Mouse (Mus musculus): Measurements from ENCODE around the gene Otulin. TPM values are rescaled to one million over a fixed set of nuclear protein-coding genes. Genes with fewer than 3 reads are reported as not detected.

Gene Otulin
- polyA plus RNA-seq, 1 experiment from 2014 or later = 30.1 TPM

DNA sequence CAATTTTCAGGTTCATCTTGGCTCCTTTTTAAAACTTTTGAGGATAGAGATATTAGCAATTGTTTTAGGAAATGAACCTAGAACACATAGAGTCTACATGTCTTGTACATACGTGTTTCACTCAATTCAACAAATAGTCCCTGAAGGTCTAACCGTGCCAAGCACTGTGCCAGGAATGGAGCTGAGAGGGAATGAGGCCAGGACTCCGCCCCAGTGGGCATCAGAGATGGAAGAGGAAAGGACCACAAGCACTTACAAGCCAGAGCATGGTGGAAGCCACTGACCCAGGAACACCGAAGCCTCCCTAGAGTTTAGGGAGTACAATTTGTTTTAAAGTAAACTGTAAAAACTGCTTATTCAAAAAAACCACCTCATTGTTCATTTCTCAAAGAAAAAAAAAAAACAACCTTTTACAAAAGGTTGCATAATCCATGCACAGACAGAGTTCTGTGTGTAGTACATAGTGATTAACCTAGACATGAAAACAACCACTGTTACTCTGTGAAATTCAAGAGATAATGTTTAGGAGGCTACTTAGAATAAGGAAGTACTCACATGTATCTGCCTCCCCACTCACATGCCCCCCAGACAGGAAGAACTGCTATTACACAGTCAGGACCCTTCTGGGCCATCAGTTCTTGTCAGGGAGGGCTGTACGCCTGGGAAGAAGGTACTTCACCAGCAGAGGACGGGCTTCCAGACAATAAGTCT, 9.9 kb downstream of the Otulin start:
- Histone ChIP-seq H3K4me2 (replicated peaks; ENCODE audit: low read depth, low read length) (no peak overlapping the region), H3K9me3 (ENCODE audit: low read length) (no peaks in the 10 kb centered on the region), H3K4me1 (ENCODE audit: insufficient read depth, low read length) (peaks cover 5% of the 10 kb centered on the region; the same call in 1 of the 2 replicates), H3K27ac (ENCODE audit: low read length) (no peak overlapping the region), H3K9ac (replicated peaks; ENCODE audit: low read length) (no peak overlapping the region), H3K36me3 (ENCODE audit: insufficient read depth, low read length) (peaks cover 23% of the 10 kb centered on the region), H3K4me3 (ENCODE audit: low read length) (no peak overlapping the region), H3K27me3 (ENCODE audit: insufficient read depth, low read length) (no peaks in the 10 kb centered on the region)
- no peak for ATAC-seq (ENCODE audit: low FRiP score, low TSS enrichment)
- WGBS = 87% methylated on average over 6 of the region's 6 CpGs

DNA sequence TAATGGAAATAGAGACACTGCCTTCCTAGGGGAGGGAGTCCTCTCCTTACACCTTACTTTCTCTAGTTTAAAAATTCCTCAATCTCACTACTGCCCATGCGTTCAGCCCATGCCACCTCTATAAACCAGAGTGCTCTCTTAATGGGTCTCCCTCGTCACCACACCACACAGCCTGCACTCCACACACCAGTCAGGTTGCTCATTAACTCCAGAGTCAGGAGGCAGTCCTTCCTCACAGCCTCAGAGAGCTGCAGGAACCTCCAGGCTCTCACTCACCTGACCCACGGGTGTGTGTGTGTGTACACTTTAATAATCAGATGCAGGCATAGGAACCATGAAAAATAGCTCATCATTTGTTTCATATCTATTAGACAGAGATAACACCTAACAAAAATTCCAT, 10.8 kb downstream of the Otulin start:
- no peak overlapping the region for H3K27ac ChIP-seq (ENCODE audit: low read length)
- peaks cover 26% of the 10 kb centered on the region for H3K36me3 ChIP-seq (ENCODE audit: insufficient read depth, low read length)
- no peaks in the 10 kb centered on the region for H3K9me3 ChIP-seq (ENCODE audit: low read length)
- H3K9ac ChIP-seq (replicated peaks; ENCODE audit: low read length) = no peak overlapping the region
- peaks cover 5% of the 10 kb centered on the region; the same call in 1 of the 2 replicates for H3K4me1 ChIP-seq (ENCODE audit: insufficient read depth, low read length)
- peak; percentile 94 for ATAC-seq (ENCODE audit: low FRiP score, low TSS enrichment)
- no peak overlapping the region for H3K4me3 ChIP-seq (ENCODE audit: low read length)
- 53% methylated on average over 3 of the region's 3 CpGs for WGBS
- no peaks in the 10 kb centered on the region for H3K27me3 ChIP-seq (ENCODE audit: insufficient read depth, low read length)
- H3K4me2 ChIP-seq (replicated peaks; ENCODE audit: low read depth, low read length) = no peak overlapping the region

DNA sequence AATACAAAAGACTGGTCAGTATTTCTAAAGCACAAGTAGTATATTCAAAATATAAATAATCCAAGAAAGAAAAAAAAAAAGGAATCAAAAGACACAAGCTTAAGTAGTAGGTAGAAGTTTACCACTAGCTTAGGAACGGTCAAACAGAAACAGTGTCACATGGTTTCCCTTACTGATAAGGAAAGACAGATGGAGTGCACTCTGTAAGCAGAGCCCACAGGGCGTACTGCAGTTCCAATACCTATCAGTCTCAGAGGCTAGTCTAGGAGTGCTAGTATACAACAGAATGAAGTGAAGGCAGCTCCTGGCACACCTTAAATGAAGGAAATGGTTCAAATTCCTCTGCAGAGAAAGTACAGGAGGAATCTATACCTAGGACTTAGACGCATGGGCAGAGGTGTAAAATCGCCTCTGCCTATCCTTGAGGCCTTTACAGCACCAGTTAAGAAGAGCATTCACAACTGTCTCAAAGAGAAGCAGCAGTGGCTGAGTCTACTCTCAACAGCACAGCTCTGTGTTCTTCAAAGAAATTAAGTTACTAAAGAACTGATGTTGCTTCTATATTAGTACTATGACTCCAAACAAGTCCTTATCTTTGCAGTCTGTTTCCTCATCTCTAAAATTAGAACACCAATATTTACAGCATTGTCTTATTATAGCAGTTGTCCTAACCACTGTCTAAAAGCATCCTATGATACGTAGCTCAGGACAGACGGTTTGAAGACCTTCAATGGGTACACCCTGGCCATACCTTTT, 11.5 kb downstream of the Otulin start:
- no peak overlapping the region for H3K4me2 ChIP-seq (replicated peaks; ENCODE audit: low read depth, low read length)
- 80% methylated on average over 6 of the region's 6 CpGs for WGBS
- no peak overlapping the region for H3K27ac ChIP-seq (ENCODE audit: low read length)
- peaks cover 5% of the 10 kb centered on the region; the same call in 1 of the 2 replicates for H3K4me1 ChIP-seq (ENCODE audit: insufficient read depth, low read length)
- H3K27me3 ChIP-seq (ENCODE audit: insufficient read depth, low read length) = no peaks in the 10 kb centered on the region
- no peaks in the 10 kb centered on the region for H3K9me3 ChIP-seq (ENCODE audit: low read length)
- H3K36me3 ChIP-seq (ENCODE audit: insufficient read depth, low read length) = peaks cover 26% of the 10 kb centered on the region
- no peak overlapping the region for H3K9ac ChIP-seq (replicated peaks; ENCODE audit: low read length)
- ATAC-seq (ENCODE audit: low FRiP score, low TSS enrichment) = no peak
- H3K4me3 ChIP-seq (ENCODE audit: low read length) = no peak overlapping the region

DNA sequence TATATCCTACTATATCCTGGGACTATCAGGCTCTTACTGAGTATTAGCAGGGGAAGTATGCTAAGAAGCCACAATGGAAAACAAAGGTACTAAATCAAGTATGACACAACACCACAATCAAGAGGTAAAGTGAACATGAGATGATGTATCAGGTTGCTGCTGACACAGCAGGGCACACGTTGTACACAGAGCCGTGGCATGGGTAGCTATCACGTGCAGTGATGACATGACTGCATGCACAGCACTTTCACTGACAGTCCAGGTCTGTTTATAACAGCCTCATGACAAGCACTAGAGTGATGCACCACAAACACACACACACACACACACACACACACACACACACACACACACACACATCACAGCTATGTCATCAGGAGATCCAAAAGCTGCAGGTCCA, 13.3 kb downstream of the Otulin start:
- Histone ChIP-seq H3K36me3 (ENCODE audit: insufficient read depth, low read length) (peaks cover 16% of the 10 kb centered on the region), H3K27me3 (ENCODE audit: insufficient read depth, low read length) (no peaks in the 10 kb centered on the region), H3K9ac (replicated peaks; ENCODE audit: low read length) (no peak overlapping the region), H3K27ac (ENCODE audit: low read length) (no peak overlapping the region), H3K4me1 (ENCODE audit: insufficient read depth, low read length) (peaks cover 5% of the 10 kb centered on the region; the same call in 1 of the 2 replicates), H3K4me2 (replicated peaks; ENCODE audit: low read depth, low read length) (no peak overlapping the region), H3K9me3 (ENCODE audit: low read length) (no peaks in the 10 kb centered on the region), H3K4me3 (ENCODE audit: low read length) (no peak overlapping the region)
- 46% methylated on average over 3 of the region's 3 CpGs for WGBS
- no peak for ATAC-seq (ENCODE audit: low FRiP score, low TSS enrichment)

DNA sequence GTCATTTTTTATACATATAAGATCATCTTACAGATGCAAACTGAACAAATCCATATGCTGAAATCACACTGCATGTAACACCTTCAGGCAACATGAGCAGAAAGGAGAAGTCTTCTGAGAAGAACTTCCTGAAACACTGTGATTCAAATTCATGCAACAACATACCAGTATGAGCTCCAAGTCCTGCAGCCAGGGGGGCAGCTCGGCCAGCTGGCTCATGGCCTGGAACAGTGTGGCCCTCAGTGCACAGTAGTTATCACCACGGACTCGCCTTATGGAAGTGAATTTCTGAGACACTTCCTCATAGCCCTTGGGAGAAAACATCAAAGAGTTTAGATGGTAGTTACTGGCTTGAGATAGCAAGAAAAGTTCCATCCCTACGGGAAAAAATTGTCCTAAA, 14.3 kb downstream of the Otulin start:
- peaks cover 21% of the 10 kb centered on the region for H3K36me3 ChIP-seq (ENCODE audit: insufficient read depth, low read length)
- no peak overlapping the region for H3K9ac ChIP-seq (replicated peaks; ENCODE audit: low read length)
- no peaks in the 10 kb centered on the region for H3K9me3 ChIP-seq (ENCODE audit: low read length)
- no peak for ATAC-seq (ENCODE audit: low FRiP score, low TSS enrichment)
- H3K27me3 ChIP-seq (ENCODE audit: insufficient read depth, low read length) = no peaks in the 10 kb centered on the region
- H3K27ac ChIP-seq (ENCODE audit: low read length) = no peak overlapping the region
- no peak overlapping the region for H3K4me2 ChIP-seq (replicated peaks; ENCODE audit: low read depth, low read length)
- H3K4me1 ChIP-seq (ENCODE audit: insufficient read depth, low read length) = peaks cover 5% of the 10 kb centered on the region; the same call in 1 of the 2 replicates
- whole genome bisulfite sequencing = 76% methylated on average over 4 of the region's 4 CpGs
- no peak overlapping the region for H3K4me3 ChIP-seq (ENCODE audit: low read length)

DNA sequence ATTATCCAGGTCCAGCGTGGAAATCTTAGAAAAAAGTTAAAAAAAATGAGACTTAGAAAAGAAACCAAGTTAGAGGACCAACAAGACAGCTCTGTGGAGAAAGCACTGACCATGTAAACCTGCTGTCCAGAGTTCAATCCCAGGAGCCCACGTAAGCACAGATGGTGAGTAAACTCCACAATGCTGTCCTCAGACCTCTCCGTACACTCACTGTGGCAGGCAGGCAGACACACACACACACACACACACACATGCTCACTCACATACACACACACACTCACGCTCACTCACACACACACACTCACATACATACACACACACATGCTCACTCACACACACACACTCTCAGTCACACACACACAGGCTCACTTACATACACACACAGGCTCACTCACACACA, 17.2 kb downstream of the Otulin start:
- Histone ChIP-seq H3K4me1 (ENCODE audit: insufficient read depth, low read length) (0 out of 2 replicates have a peak, but pooled peaks cover 4% of the 10 kb centered on the region), H3K4me3 (ENCODE audit: low read length) (no peak overlapping the region), H3K4me2 (replicated peaks; ENCODE audit: low read depth, low read length) (no peak overlapping the region), H3K27ac (ENCODE audit: low read length) (no peak overlapping the region), H3K27me3 (ENCODE audit: insufficient read depth, low read length) (no peaks in the 10 kb centered on the region), H3K9me3 (ENCODE audit: low read length) (no peaks in the 10 kb centered on the region), H3K9ac (replicated peaks; ENCODE audit: low read length) (no peak overlapping the region), H3K36me3 (ENCODE audit: insufficient read depth, low read length) (peaks cover 18% of the 10 kb centered on the region; the same call in 1 of the 2 replicates)
- ATAC-seq (ENCODE audit: low FRiP score, low TSS enrichment) = no peak
- WGBS = 97% methylated on average over 4 of the region's 4 CpGs

DNA sequence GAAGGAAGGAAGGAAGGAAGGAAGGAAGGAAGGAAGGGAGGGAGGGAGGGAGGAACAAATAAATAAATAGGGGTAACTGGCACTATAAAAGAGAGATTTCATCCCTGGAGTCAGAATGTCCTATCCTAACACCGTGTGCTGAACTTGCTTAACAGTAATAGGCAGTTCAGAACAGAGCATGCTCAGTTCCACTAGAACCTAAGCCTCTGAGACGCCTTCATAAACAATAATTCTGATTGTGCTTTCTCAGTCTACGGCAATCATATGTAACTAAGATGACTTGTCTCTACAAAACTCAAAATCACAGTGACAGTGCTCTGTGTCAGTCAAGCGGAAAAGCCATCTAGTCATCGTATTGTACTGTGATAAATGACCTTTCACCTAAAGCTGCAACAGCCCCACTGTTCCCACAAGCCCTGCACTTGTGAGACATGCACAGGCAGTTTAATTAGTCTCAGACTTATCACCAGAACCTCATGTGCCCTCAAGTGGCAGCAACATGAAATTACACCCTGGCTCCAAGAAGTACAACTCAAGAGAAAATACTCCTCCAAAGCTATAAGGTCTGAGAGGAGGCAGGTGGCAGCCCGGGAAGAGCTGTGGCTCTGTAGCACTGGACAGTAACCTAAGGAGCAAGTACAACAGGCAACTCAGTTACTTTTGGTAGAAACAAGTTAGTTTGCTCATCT, 17.8 kb downstream of the Otulin start:
- Histone ChIP-seq H3K4me3 (ENCODE audit: low read length) (no peak overlapping the region), H3K36me3 (ENCODE audit: insufficient read depth, low read length) (peaks cover 22% of the 10 kb centered on the region; the same call in 1 of the 2 replicates), H3K27ac (ENCODE audit: low read length) (no peak overlapping the region), H3K9ac (replicated peaks; ENCODE audit: low read length) (no peak overlapping the region), H3K27me3 (ENCODE audit: insufficient read depth, low read length) (no peaks in the 10 kb centered on the region), H3K4me1 (ENCODE audit: insufficient read depth, low read length) (0 out of 2 replicates have a peak, but pooled peaks cover 4% of the 10 kb centered on the region), H3K9me3 (ENCODE audit: low read length) (no peaks in the 10 kb centered on the region), H3K4me2 (replicated peaks; ENCODE audit: low read depth, low read length) (no peak overlapping the region)
- peak; percentile 65; the same call in 1 of the 2 replicates for ATAC-seq (ENCODE audit: low FRiP score, low TSS enrichment)
- 54% methylated on average over 6 of the region's 6 CpGs for WGBS

DNA sequence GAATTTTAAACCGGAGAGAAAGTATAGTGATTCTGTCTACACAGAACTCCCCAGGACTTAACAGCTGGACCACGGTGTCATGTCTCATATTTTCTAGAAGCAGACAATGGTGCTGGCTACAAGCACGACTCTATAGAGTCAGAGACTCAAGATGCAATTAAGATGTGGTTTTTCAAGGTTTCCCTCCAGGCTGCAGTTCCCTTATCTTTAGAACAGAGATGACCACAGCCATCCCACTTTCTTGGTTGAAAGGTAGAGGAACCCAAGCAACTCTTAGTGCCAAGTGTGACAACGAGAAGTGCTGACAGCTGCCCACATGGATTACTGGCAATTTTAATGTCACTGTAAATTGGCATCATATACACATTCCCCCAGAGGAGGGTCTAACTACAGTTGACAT, 20.9 kb downstream of the Otulin start:
- H3K27me3 ChIP-seq (ENCODE audit: insufficient read depth, low read length) = no peaks in the 10 kb centered on the region
- no peak for ATAC-seq (ENCODE audit: low FRiP score, low TSS enrichment)
- 69% methylated on average over 4 of the region's 4 CpGs for WGBS

DNA sequence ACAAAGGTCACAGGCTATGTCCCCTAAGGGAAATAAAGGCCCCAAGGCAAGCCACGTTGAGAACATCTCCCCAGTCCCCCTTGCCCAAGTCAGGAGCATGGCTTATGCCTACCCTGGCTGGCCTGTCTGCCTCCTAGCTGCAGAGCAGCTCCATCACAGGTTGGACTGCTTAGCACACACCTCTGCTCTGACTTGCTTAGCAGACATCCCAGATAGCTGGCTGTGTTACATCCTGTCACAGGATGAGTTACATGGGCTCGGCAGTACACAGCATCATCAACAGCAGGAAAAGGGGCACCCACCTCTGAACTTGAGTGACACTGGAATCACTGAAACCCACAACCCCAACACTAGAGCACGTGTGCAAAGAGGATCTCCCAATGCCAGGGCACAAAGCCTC, 25.2 kb downstream of the Otulin start:
- no peak overlapping the region for H3K4me3 ChIP-seq (ENCODE audit: low read length)
- ATAC-seq (ENCODE audit: low FRiP score, low TSS enrichment) = no peak
- 64% methylated on average over 3 of the region's 3 CpGs for WGBS
- H3K27me3 ChIP-seq (ENCODE audit: insufficient read depth, low read length) = no peaks in the 10 kb centered on the region
- no peaks in the 10 kb centered on the region for H3K9me3 ChIP-seq (ENCODE audit: low read length)
- H3K9ac ChIP-seq (replicated peaks; ENCODE audit: low read length) = no peak overlapping the region
- H3K4me1 ChIP-seq (ENCODE audit: insufficient read depth, low read length) = 0 out of 2 replicates have a peak, but pooled peaks cover 4% of the 10 kb centered on the region
- H3K4me2 ChIP-seq (replicated peaks; ENCODE audit: low read depth, low read length) = no peak overlapping the region
- H3K36me3 ChIP-seq (ENCODE audit: insufficient read depth, low read length) = peaks cover 27% of the 10 kb centered on the region
- H3K27ac ChIP-seq (ENCODE audit: low read length) = no peak overlapping the region

More for the DNA sequence above, 20.9 kb downstream of the Otulin start:
- Histone ChIP-seq H3K4me2 (replicated peaks; ENCODE audit: low read depth, low read length) (no peak overlapping the region), H3K4me3 (ENCODE audit: low read length) (no peak overlapping the region), H3K9ac (replicated peaks; ENCODE audit: low read length) (no peak overlapping the region), H3K9me3 (ENCODE audit: low read length) (no peaks in the 10 kb centered on the region), H3K36me3 (ENCODE audit: insufficient read depth, low read length) (peaks cover 26% of the 10 kb centered on the region), H3K4me1 (ENCODE audit: insufficient read depth, low read length) (0 out of 2 replicates have a peak, but pooled peaks cover 4% of the 10 kb centered on the region), H3K27ac (ENCODE audit: low read length) (no peak overlapping the region)

Data from kidney, embryonic 16.5 days (tissue).